Mouse (Mus musculus) MN1 (cell line): Measurements from ENCODE around the gene Cxcl14.
A peak's percentile ranks its signal among the peaks of the same experiment; 100 is the strongest.

ENCODE experiments used
- DNase-seq: peaks from one replicate; pipeline ENCODE4 v3.0.0-alpha.2; 2016; ENCODE audit warnings: low spot score

Cxcl14 gene

GRCm38 (mm10) chr13:56289261-56289660 lies 7.1 kb downstream of the Cxcl14 start:
- no peak for DNase-seq

- no peak for DNase-seq
Observed at GRCm38 (mm10) chr13:56288601-56289000, 7.8 kb downstream of the Cxcl14 start.

- DNase-seq: no peak
Observed at GRCm38 (mm10) chr13:56287091-56287490, 9.3 kb downstream of the Cxcl14 start.

- no peak for DNase-seq
Observed at GRCm38 (mm10) chr13:56283321-56283720, 13.0 kb downstream of the Cxcl14 start.

- no peak for DNase-seq
Observed at GRCm38 (mm10) chr13:56280356-56280755, 16.0 kb downstream of the Cxcl14 start.

GRCm38 (mm10) chr13:56279439-56279838 lies 16.9 kb downstream of the Cxcl14 start:
- DNase-seq: peak; percentile 44

- DNase-seq: no peak
Observed at GRCm38 (mm10) chr13:56275171-56275570, 21.2 kb downstream of the Cxcl14 start.

- no peak for DNase-seq
Observed at GRCm38 (mm10) chr13:56270124-56270523, 26.2 kb downstream of the Cxcl14 start.

- no peak for DNase-seq
Observed at GRCm38 (mm10) chr13:56267396-56267795, 29.0 kb downstream of the Cxcl14 start.

GRCm38 (mm10) chr13:56266435-56266834 lies 29.9 kb downstream of the Cxcl14 start:
- no peak for DNase-seq

GRCm38 (mm10) chr13:56265661-56266060 lies 30.7 kb downstream of the Cxcl14 start:
- no peak for DNase-seq

- no peak for DNase-seq
Observed at GRCm38 (mm10) chr13:56262269-56262668, 34.1 kb downstream of the Cxcl14 start.

- DNase-seq: no peak
Observed at GRCm38 (mm10) chr13:56260344-56260780, 36.0 kb downstream of the Cxcl14 start.

GRCm38 (mm10) chr13:56259926-56260250 lies 36.5 kb downstream of the Cxcl14 start:
- DNase-seq: no peak

GRCm38 (mm10) chr13:56259021-56259925 lies 37.1 kb downstream of the Cxcl14 start:
- no peak for DNase-seq

GRCm38 (mm10) chr13:56258196-56259020 lies 37.9 kb downstream of the Cxcl14 start:
- DNase-seq: no peak

- no peak for DNase-seq
Observed at GRCm38 (mm10) chr13:56257469-56258153, 38.7 kb downstream of the Cxcl14 start.

GRCm38 (mm10) chr13:56256716-56257299 lies 39.5 kb downstream of the Cxcl14 start:
- no peak for DNase-seq

GRCm38 (mm10) chr13:56253379-56253778 lies 43.0 kb downstream of the Cxcl14 start:
- DNase-seq: no peak

GRCm38 (mm10) chr13:56252783-56253182 lies 43.6 kb downstream of the Cxcl14 start:
- DNase-seq: no peak

- no peak for DNase-seq
Observed at GRCm38 (mm10) chr13:56251924-56252619, 44.3 kb downstream of the Cxcl14 start, which contains the start of gene Neurog1. Gene Neurog1, minus strand, starts transcription at chr13:56252163.
